In genomic region chr19:16086581-16086980, GRCm38 (mm10) we compare ENCODE assay signal across 22 mouse cellular contexts. TPM values are rescaled to one million over a fixed set of nuclear protein-coding genes. Genes with fewer than 3 reads are reported as not detected.
DNase-seq lines count a peak whose midpoint lies in the region; ATAC-seq and TF ChIP-seq lines count a peak whose summit lies in the region.
"Had no signal": no experiment of that assay in that cellular context is flagged by ENCODE, and none has a peak within 500 bp of the region (broad histone marks: within the 10 kb centered on the region; RNA-seq: fewer than 3 reads in every experiment).

No protein-coding gene starts in this region.

- no peak for TF ChIP-seq CTCF in CH12.LX (conservative IDR thresholded peaks at IDR 0.05 in 1 of 2, IDR thresholded peaks at IDR 0.05 in 1 of 2; ENCODE audit: low read depth in 2 of 2, low read length in 2 of 2)

- dilution Hi-C loops in CH12.LX (cut with MboI; ENCODE audit: extremely low pct_ligation_motif_present, extremely low pct_unique_long_range_greater_than_20kb, low sequenced_read_pairs), result no loop called here

- no peak overlapping the region for H3K9ac ChIP-seq in CH12.LX (ENCODE audit: insufficient read depth, low read depth)
- H3K9ac ChIP-seq in liver, embryonic 11.5 days (ENCODE audit: low read depth, low read length), result no peak overlapping the region
- H3K9ac ChIP-seq: embryonic facial prominence, embryonic 15.5 days; forebrain, embryonic 15.5 days; heart, embryonic 13.5 days; hindbrain, embryonic 12.5 days; intestine, embryonic 15.5 days had no signal

- no peak for TF ChIP-seq RAD21 in CH12.LX (IDR thresholded peaks at IDR 0.05; ENCODE audit: low read depth, low read length)

- H3K4me2 ChIP-seq in CH12.LX (ENCODE audit: insufficient read depth, low read depth, poor library complexity, severe bottlenecking), result no peak overlapping the region
- no peak overlapping the region for H3K4me2 ChIP-seq in liver, embryonic 11.5 days
- H3K4me2 ChIP-seq: embryonic facial prominence, embryonic 15.5 days; forebrain, embryonic 15.5 days; heart, embryonic 13.5 days; hindbrain, embryonic 12.5 days; intestine, embryonic 15.5 days had no signal

- DNase-seq in 416B (ENCODE audit: low read depth), result peak; percentile 55
- DNase-seq in CH12.LX (ENCODE audit: extremely low read depth), result no peak
- peak; percentile 25 for DNase-seq in induced T-regulatory cell, adult 2 months (ENCODE audit: low read depth)
- peak; percentile 6 to 19 for DNase-seq in natural killer cell, adult 2 months (ENCODE audit: low spot score in 2 of 2)
- DNase-seq in embryonic facial prominence, embryonic 10.5 days (ENCODE audit: low spot score), result no peak
- no peak for DNase-seq in forebrain, embryonic 10.5 days (ENCODE audit: extremely low spot score, low spot score)
- DNase-seq in liver, embryonic 11.5 days (ENCODE audit: low spot score), result no peak
- DNase-seq: adrenal gland, adult 2 months; adrenal gland, postnatal 25 days; cerebellum, adult 11 months; cerebellum, adult 8-10 months; cerebellum, postnatal 25 days; gastrocnemius, postnatal 10 days; heart, postnatal 36 days; kidney, adult 18-20 months had no signal

- H3K4me1 ChIP-seq in CH12.LX (ENCODE audit: control insufficient read depth in 1 of 2, insufficient read depth in 2 of 2), result peaks cover 0 to 14% of the 10 kb centered on the region in 2 experiments; a peak in 2 of 4 replicates
- no peaks in the 10 kb centered on the region for H3K4me1 ChIP-seq in embryonic facial prominence, embryonic 10.5 days
- no peaks in the 10 kb centered on the region for H3K4me1 ChIP-seq in forebrain, embryonic 10.5 days
- H3K4me1 ChIP-seq in liver, embryonic 11.5 days (replicated peaks; ENCODE audit: control insufficient read depth, insufficient read depth, low read length), result no peaks in the 10 kb centered on the region
- H3K4me1 ChIP-seq: embryonic facial prominence, embryonic 15.5 days; forebrain, embryonic 15.5 days; heart, embryonic 13.5 days; hindbrain, embryonic 12.5 days; intestine, embryonic 15.5 days had no signal

- H3K27me3 ChIP-seq in CH12.LX (replicated peaks), result no peaks in the 10 kb centered on the region
- no peaks in the 10 kb centered on the region for H3K27me3 ChIP-seq in embryonic facial prominence, embryonic 10.5 days (replicated peaks; ENCODE audit: low read depth, poor library complexity, severe bottlenecking)
- H3K27me3 ChIP-seq in forebrain, embryonic 10.5 days (ENCODE audit: poor library complexity, severe bottlenecking), result no peaks in the 10 kb centered on the region
- no peaks in the 10 kb centered on the region for H3K27me3 ChIP-seq in liver, embryonic 11.5 days (replicated peaks; ENCODE audit: control insufficient read depth, insufficient read depth, low read length)
- H3K27me3 ChIP-seq: embryonic facial prominence, embryonic 15.5 days; forebrain, embryonic 15.5 days; heart, embryonic 13.5 days; hindbrain, embryonic 12.5 days; intestine, embryonic 15.5 days had no signal

- in situ Hi-C loops in CH12.LX (cut with MboI; ENCODE audit: low pct_ligation_motif_present, low pct_unique_long_range_greater_than_20kb, low sequenced_read_pairs), result no loop called here

- TF ChIP-seq POLR2A in CH12.LX (IDR thresholded peaks at IDR 0.05; ENCODE audit: low read depth, low read length), result no peak

- ATAC-seq in liver, embryonic 11.5 days (replicated peaks; ENCODE audit: low FRiP score), result no peak
- ATAC-seq: forebrain, embryonic 15.5 days; hindbrain, postnatal 0 days; intestine, embryonic 15.5 days had no signal

- H3K9me3 ChIP-seq in CH12.LX (replicated peaks; ENCODE audit: low read length), result peaks cover 6% of the 10 kb centered on the region
- H3K9me3 ChIP-seq in embryonic facial prominence, embryonic 10.5 days, result 0 out of 2 replicates have a peak, but pooled peaks cover 2% of the 10 kb centered on the region
- peaks cover 7% of the 10 kb centered on the region; the same call in 1 of the 2 replicates for H3K9me3 ChIP-seq in forebrain, embryonic 10.5 days
- no peaks in the 10 kb centered on the region; the same call in 1 of the 2 replicates for H3K9me3 ChIP-seq in liver, embryonic 11.5 days (ENCODE audit: control insufficient read depth, low read length)
- H3K9me3 ChIP-seq: embryonic facial prominence, embryonic 15.5 days; forebrain, embryonic 15.5 days; heart, embryonic 13.5 days; intestine, embryonic 15.5 days had no signal

- H3K4me3 ChIP-seq in CH12.LX (replicated peaks in 1 of 3; ENCODE audit: low read depth in 2 of 3, low read length in 2 of 3, poor library complexity in 1 of 3), result no peak overlapping the region
- H3K4me3 ChIP-seq in embryonic facial prominence, embryonic 10.5 days, result no peak overlapping the region
- H3K4me3 ChIP-seq in forebrain, embryonic 10.5 days, result no peak overlapping the region
- no peak overlapping the region for H3K4me3 ChIP-seq in liver, embryonic 11.5 days (ENCODE audit: low read depth, low read length)
- H3K4me3 ChIP-seq: embryonic facial prominence, embryonic 15.5 days; erythroblast, embryonic 14.5 days; forebrain, embryonic 15.5 days; heart, embryonic 13.5 days; hindbrain, embryonic 12.5 days; intestine, embryonic 15.5 days had no signal

- H3K79me2 ChIP-seq in CH12.LX (replicated peaks; ENCODE audit: control insufficient read depth, extremely low read depth, insufficient read depth, poor library complexity, severe bottlenecking), result no peaks in the 10 kb centered on the region

- H3K27ac ChIP-seq in CH12.LX (ENCODE audit: insufficient read depth, low read depth), result no peak overlapping the region
- no peak overlapping the region for H3K27ac ChIP-seq in embryonic facial prominence, embryonic 10.5 days (replicated peaks)
- no peak overlapping the region for H3K27ac ChIP-seq in forebrain, embryonic 10.5 days
- no peak overlapping the region for H3K27ac ChIP-seq in liver, embryonic 11.5 days (ENCODE audit: low read depth, low read length)
- H3K27ac ChIP-seq: embryonic facial prominence, embryonic 15.5 days; forebrain, embryonic 15.5 days; heart, embryonic 13.5 days; hindbrain, embryonic 12.5 days; hindbrain, postnatal 0 days; intestine, embryonic 15.5 days had no signal

- H3K36me3 ChIP-seq in CH12.LX (replicated peaks in 1 of 2; ENCODE audit: control insufficient read depth in 1 of 2, insufficient read depth in 1 of 2, low read length in 1 of 2), result no peaks in the 10 kb centered on the region
- H3K36me3 ChIP-seq in embryonic facial prominence, embryonic 10.5 days (replicated peaks), result no peaks in the 10 kb centered on the region
- no peaks in the 10 kb centered on the region for H3K36me3 ChIP-seq in forebrain, embryonic 10.5 days (replicated peaks)
- no peaks in the 10 kb centered on the region for H3K36me3 ChIP-seq in liver, embryonic 11.5 days (ENCODE audit: control insufficient read depth, insufficient read depth, low read length)
- H3K36me3 ChIP-seq: embryonic facial prominence, embryonic 15.5 days; forebrain, embryonic 15.5 days; heart, embryonic 13.5 days; hindbrain, embryonic 12.5 days; intestine, embryonic 15.5 days had no signal

- TF ChIP-seq EP300 in CH12.LX (IDR thresholded peaks at IDR 0.05; ENCODE audit: low read length), result no peak

TF ChIP-seq in CH12.LX, 34 proteins besides CTCF, POLR2A, EP300 and RAD21:
- peak; percentile 84 for TF ChIP-seq ZNF384 (IDR thresholded peaks at IDR 0.05; ENCODE audit: low read depth, low read length)
- no peak for TF ChIP-seq MAZ (IDR thresholded peaks at IDR 0.05; ENCODE audit: low read depth, low read length)

RNA-seq across cellular contexts. Expression of gene Gnaq, which starts 46.0 kb away (rescaled TPM):
- total RNA-seq in CH12.LX (2012; rRNA removed) (5.7 and 8.1 TPM in 2 replicates), CH12.LX (2014; rRNA removed) (5.1 and 8.2 TPM in 2 replicates)
- polyA plus RNA-seq in CH12.LX (2012; ENCODE audit: insufficient read length, low read depth), result 12.9 and 15.9 TPM in 2 replicates
- 20.2 and 21.4 TPM in 2 replicates for polyA plus RNA-seq in embryonic facial prominence, embryonic 10.5 days (2016; fragmentation: Nextera tagmentation; extraction: Ambion mirVana)
- polyA plus RNA-seq in forebrain, embryonic 10.5 days (2016; fragmentation: Nextera tagmentation; extraction: Ambion mirVana), result 20.7 and 24.5 TPM in 2 replicates
- 7.6 and 8.6 TPM in 2 replicates for polyA plus RNA-seq in liver, embryonic 11.5 days (2014; fragmentation: Nextera tagmentation; extraction: Ambion mirVana)
- polyA plus RNA-seq: erythroblast, embryonic 14.5 days had no signal

Comparison
In these comparisons a context has a peak if more than half of its experiments do, and no peak if none do; other contexts are left out.
1. DNase-seq: peak in 416B (single experiment), induced T-regulatory cell, adult 2 months (single experiment) and natural killer cell, adult 2 months (2 of 2); none in CH12.LX (single experiment), embryonic facial prominence, embryonic 10.5 days (single experiment), forebrain, embryonic 10.5 days (single experiment) and liver, embryonic 11.5 days (single experiment).